Mouse (Mus musculus) kidney, postnatal 0 days (tissue): ENCODE measurements at regions not wholly inside any gene's neighbourhood (a gene's known extent, or its start where the extent isn't known, plus 50 kb on each side); places are given as distances from the start of the nearest gene placed in this dataset.

Source experiments
- ATAC-seq: fragments of 200-750 bp; cut with Nextera tagmentation; replicated peaks from 2 replicates; pipeline ENCODE4 v1.8.0; 2017; ENCODE audit warnings: low read depth, moderate number of reproducible peaks, moderate TSS enrichment, moderate library complexity; ENCODE audit not compliant: low FRiP score
- DNase-seq: peaks from one replicate; pipeline ENCODE4 v3.0.0-alpha.2; 2016; ENCODE audit warnings: low spot score
- H3K27ac ChIP-seq: fragments of 300-500 bp; sonication (generic); 2 replicates; pipeline ENCODE4 v1.5.1; 2014; ENCODE audit warnings: mild to moderate bottlenecking
- H3K27me3 ChIP-seq: fragments of 300-500 bp; sonication (generic); 2 replicates; pipeline ENCODE4 v1.6.1; 2014; ENCODE audit warnings: low read length, mixed read lengths; ENCODE audit not compliant: insufficient read depth
- H3K36me3 ChIP-seq: fragments of 300-500 bp; sonication (generic); 2 replicates; pipeline ENCODE4 v1.6.1; 2014; ENCODE audit warnings: low read length, mixed read lengths; ENCODE audit not compliant: insufficient read depth
- H3K4me1 ChIP-seq: fragments of 300-500 bp; sonication (generic); replicated peaks from 2 replicates; pipeline ENCODE4 v1.6.1; 2014; ENCODE audit warnings: antibody characterized with exemption, low read length, mixed read lengths; ENCODE audit not compliant: insufficient read depth
- H3K4me2 ChIP-seq: fragments of 300-500 bp; sonication (generic); 2 replicates; pipeline ENCODE4 v1.6.1; 2014; ENCODE audit warnings: mild to moderate bottlenecking, low read length, moderate library complexity, mixed read lengths
- H3K4me3 ChIP-seq: fragments of 300-500 bp; sonication (generic); replicated peaks from 2 replicates; pipeline ENCODE4 v1.5.1; 2014; ENCODE audit warnings: low read depth, low read length
- H3K9ac ChIP-seq: fragments of 300-500 bp; sonication (generic); 2 replicates; pipeline ENCODE4 v1.6.1; 2014; ENCODE audit warnings: low read depth, low read length
- H3K9me3 ChIP-seq: fragments of 300-500 bp; sonication (generic); replicated peaks from 2 replicates; pipeline ENCODE4 v1.6.1; 2016; ENCODE audit warnings: low read length, inconsistent platforms, mixed read lengths
- CTCF ChIP-seq: IDR thresholded peaks from 2 replicates; pipeline ENCODE4 v1.5.1; 2016; ENCODE audit warnings: antibody characterized with exemption, low read depth, mild to moderate bottlenecking, moderate library complexity
- WGBS: fragments of 180-500 bp; shearing (Covaris S2); extraction: QIAGEN DNeasy Blood & Tissue Kit; methylation state at CpG from one replicate; pipeline ENCODE4 v1.1.7; 2014; 5-methylcytosine and 5-hydroxymethylcytosine counted together

DNA sequence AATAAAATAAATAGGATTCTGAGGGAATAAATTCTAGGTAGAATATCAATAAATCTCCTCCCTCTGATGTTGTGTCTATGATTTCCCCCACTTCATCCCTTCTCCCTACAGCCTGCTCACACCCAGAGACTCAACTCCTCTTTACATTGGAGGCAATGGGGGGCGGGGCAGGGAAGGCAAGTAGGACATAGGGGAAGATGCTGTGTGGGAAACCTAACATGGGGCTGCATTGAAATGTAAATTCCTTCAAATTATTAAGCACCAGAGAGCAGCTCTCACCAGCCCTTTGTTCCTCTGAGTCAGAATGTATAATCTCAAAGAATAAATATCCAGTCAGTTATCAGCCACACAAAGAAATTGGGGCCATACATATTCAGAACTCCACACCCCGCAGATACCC is 91.6 kb downstream of the Nuf2 start:
- DNase-seq (no peak), ATAC-seq (no peak)
- Histone ChIP-seq H3K9me3 (no peaks in the 10 kb centered on the region), H3K4me1 (no peaks in the 10 kb centered on the region), H3K27me3 (no peaks in the 10 kb centered on the region), H3K4me3 (no peak overlapping the region), H3K36me3 (no peaks in the 10 kb centered on the region), H3K4me2 (no peak overlapping the region), H3K9ac (no peak overlapping the region), H3K27ac (no peak overlapping the region)
- 93% methylated on average over 2 of the region's 2 CpGs for WGBS
- no peak for TF ChIP-seq CTCF

DNA sequence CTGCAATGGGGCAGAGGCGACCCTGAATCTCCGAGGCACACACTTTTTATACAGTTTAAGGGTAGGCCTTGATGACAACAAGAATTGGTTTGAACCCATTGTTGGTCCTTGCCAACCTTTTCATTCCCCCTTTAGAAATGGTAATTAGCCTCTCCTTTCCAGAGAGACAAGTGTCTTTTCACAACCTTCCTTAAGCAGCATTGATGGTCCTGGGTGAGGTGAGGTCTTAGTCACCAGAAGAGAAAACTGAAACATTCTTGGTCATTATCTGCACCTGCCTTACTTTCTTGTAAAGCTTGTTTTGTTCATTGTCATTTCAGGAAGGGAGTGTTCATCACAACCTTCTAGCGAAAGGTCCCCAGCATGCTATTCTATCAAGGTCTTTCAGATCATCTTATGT is 93.3 kb downstream of the Nuf2 start:
- Histone ChIP-seq H3K4me2 (no peak overlapping the region), H3K9ac (no peak overlapping the region), H3K36me3 (no peaks in the 10 kb centered on the region), H3K27me3 (no peaks in the 10 kb centered on the region), H3K4me1 (no peaks in the 10 kb centered on the region), H3K27ac (no peak overlapping the region), H3K9me3 (no peaks in the 10 kb centered on the region), H3K4me3 (no peak overlapping the region)
- ATAC-seq (no peak), DNase-seq (no peak)
- TF ChIP-seq CTCF, result no peak
- 87% methylated on average over 3 of the region's 3 CpGs for WGBS

DNA sequence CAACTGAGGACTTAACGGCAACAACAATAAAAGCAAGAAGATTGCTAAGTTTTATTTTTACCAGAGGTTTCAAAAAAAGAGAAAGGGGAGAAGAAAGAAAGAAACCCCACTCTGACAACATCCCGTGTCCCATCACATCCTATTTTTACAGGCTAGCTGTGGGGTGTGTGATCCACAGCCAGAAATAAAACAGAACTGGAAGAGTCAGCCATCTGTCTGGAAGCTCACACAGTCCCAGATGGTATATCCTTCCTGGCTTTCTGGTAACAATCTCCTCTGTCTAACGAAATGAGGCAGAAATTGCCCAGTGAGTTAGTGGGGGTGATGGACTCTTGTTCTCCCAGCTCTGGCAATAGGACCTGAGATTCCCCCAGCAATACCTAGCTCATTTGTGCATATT is 108.9 kb downstream of the Nuf2 start:
- no peak for TF ChIP-seq CTCF
- no peak overlapping the region for H3K4me2 ChIP-seq
- no peaks in the 10 kb centered on the region for H3K9me3 ChIP-seq
- WGBS, result 54% methylated on average over 3 of the region's 3 CpGs
- H3K27me3 ChIP-seq, result no peaks in the 10 kb centered on the region
- DNase-seq (no peak), ATAC-seq (no peak)
- no peak overlapping the region for H3K27ac ChIP-seq
- H3K4me1 ChIP-seq, result no peaks in the 10 kb centered on the region
- H3K4me3 ChIP-seq, result no peak overlapping the region
- no peaks in the 10 kb centered on the region for H3K36me3 ChIP-seq
- H3K9ac ChIP-seq, result no peak overlapping the region

DNA sequence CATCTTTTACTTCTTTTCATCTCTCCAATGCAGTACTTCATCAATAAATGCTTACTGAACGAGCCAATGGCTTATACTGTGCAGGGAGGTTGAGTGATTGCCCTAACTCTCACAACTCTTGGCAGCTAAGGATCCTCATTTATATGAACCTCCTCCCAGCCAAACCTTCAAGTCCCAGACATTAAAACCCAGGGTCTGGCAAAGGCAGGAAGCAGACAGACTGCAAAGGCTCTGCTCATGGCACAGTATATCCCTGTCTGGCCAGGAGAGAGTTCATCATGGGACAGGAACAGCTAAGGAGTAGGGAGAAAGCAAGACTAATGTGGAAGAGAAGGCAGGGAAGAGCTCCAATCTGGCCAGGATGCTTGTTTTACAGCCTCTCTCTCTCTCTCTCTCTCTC is 109.6 kb downstream of the Nuf2 start:
- H3K9ac ChIP-seq, result no peak overlapping the region
- no peak overlapping the region for H3K27ac ChIP-seq
- H3K27me3 ChIP-seq, result no peaks in the 10 kb centered on the region
- no peak for TF ChIP-seq CTCF
- DNase-seq (no peak), ATAC-seq (no peak)
- no peaks in the 10 kb centered on the region for H3K9me3 ChIP-seq
- no peaks in the 10 kb centered on the region for H3K4me1 ChIP-seq
- H3K4me2 ChIP-seq, result no peak overlapping the region
- no peak overlapping the region for H3K4me3 ChIP-seq
- 36% methylated on average over 1 of the region's 1 CpGs for WGBS
- no peaks in the 10 kb centered on the region for H3K36me3 ChIP-seq

DNA sequence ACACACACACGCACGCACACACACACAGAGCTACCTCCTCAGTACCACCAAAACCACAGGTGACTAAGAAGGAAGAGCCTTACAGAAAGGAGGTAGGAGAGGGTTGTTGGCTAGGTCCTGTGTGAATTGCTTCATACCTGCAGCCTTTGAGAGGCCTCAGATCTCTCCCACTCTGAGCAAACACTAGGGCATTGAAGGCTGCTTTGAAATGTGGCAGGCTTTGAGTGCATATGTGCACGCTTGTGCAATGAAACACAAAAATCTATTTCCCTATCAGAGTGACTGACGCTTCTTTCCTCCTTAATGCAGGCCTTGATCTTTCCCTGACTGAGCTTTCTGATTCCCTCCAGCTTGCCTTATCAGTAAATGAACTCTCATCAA is 112.6 kb downstream of the Nuf2 start:
- DNase-seq (no peak), ATAC-seq (no peak)
- Histone ChIP-seq H3K4me2 (no peak overlapping the region), H3K27ac (no peak overlapping the region), H3K4me3 (no peak overlapping the region), H3K9ac (no peak overlapping the region), H3K36me3 (no peaks in the 10 kb centered on the region), H3K9me3 (no peaks in the 10 kb centered on the region), H3K4me1 (no peaks in the 10 kb centered on the region), H3K27me3 (no peaks in the 10 kb centered on the region)
- WGBS, result 84% methylated on average over 4 of the region's 4 CpGs
- no peak for TF ChIP-seq CTCF

DNA sequence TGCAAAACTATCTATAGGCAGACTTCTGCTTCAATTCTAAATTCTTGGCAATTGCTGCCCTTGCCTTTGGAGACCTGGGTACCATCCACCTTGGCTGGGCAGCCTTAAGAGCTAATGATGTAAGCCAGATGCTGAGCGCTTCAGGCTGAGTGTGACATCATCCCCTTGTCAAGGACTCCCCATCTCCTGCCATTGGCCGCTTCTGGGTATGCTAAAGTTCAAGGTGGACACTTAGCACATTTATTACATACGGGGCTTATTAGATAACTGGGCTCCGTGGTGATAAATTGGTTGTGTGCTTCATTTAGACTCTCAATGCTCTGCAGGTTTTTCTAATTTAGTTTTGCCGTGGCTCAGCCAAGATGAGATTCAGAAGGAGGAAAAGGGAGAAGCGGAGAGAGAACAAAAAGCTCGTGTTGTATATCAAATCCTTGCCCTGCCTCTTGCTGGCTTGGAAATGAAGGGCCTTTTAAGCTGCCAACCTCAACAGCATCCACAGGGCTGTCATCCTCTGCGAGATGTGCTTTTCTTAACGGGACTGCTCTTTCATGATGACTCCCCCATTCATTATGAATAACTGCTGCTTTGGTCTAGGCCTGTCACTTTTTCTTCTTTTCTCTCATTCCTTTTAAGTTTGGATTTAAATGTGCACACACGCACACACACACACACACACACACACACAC is 113.1 kb downstream of the Nuf2 start:
- no peak overlapping the region for H3K4me2 ChIP-seq
- no peak overlapping the region for H3K4me3 ChIP-seq
- H3K27ac ChIP-seq, result no peak overlapping the region
- H3K27me3 ChIP-seq, result no peaks in the 10 kb centered on the region
- no peak for TF ChIP-seq CTCF
- H3K36me3 ChIP-seq, result no peaks in the 10 kb centered on the region
- ATAC-seq (no peak), DNase-seq (no peak)
- no peak overlapping the region for H3K9ac ChIP-seq
- no peaks in the 10 kb centered on the region for H3K4me1 ChIP-seq
- no peaks in the 10 kb centered on the region for H3K9me3 ChIP-seq
- WGBS, result 74% methylated on average over 10 of the region's 10 CpGs

DNA sequence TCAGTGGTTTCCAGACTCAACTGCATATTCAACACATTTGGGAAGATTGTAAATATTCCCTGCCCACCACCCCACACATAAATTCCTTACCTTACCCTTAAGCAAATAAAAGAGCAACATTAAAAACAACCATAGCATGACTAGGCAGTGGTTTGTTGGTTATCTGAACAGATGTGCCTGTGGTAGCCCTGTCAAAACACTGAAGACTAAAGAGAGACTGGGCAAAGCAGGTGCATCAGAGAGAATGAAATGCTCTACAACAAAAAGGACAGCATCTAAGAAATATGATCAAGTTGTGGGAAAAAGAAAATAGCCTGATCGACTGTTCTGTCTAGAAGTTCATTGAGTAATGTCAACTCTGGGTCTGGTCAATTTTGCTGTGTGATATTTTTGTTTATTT is 114.6 kb downstream of the Nuf2 start:
- no peak for ATAC-seq
- Histone ChIP-seq H3K4me1 (no peaks in the 10 kb centered on the region), H3K27me3 (no peaks in the 10 kb centered on the region), H3K36me3 (no peaks in the 10 kb centered on the region), H3K9ac (no peak overlapping the region), H3K4me2 (no peak overlapping the region), H3K27ac (no peak overlapping the region), H3K4me3 (no peak overlapping the region), H3K9me3 (no peaks in the 10 kb centered on the region)
- no peak for DNase-seq
- no peak for TF ChIP-seq CTCF
- 82% methylated on average over 1 of the region's 1 CpGs for WGBS
